Mouse (Mus musculus) embryonic facial prominence, embryonic 13.5 days (tissue): ENCODE results near the gene 6030452D12Rik. TPM values are rescaled to one million over a fixed set of nuclear protein-coding genes. Genes with fewer than 3 reads are reported as not detected.

ENCODE experiments used
- ATAC-seq: fragments of 200-750 bp; cut with Nextera tagmentation; 2 replicates; pipeline ENCODE4 v1.8.0; 2017; ENCODE audit warnings: low read depth; ENCODE audit not compliant: insufficient number of reproducible peaks, insufficient read depth, low FRiP score, low TSS enrichment
- H3K27ac ChIP-seq: fragments of 300-500 bp; sonication (generic); 2 replicates; pipeline ENCODE4 v1.5.1; 2015; ENCODE audit warnings: moderate library complexity, mild to moderate bottlenecking, inconsistent platforms
- H3K27me3 ChIP-seq: fragments of 300-500 bp; sonication (generic); 2 replicates; pipeline ENCODE4 v1.6.1; 2015; ENCODE audit warnings: mild to moderate bottlenecking, inconsistent platforms
- H3K36me3 ChIP-seq: fragments of 300-500 bp; sonication (generic); 2 replicates; pipeline ENCODE4 v1.6.1; 2015; ENCODE audit warnings: mild to moderate bottlenecking, inconsistent platforms
- H3K4me1 ChIP-seq: fragments of 300-500 bp; sonication (generic); 2 replicates; pipeline ENCODE4 v1.6.1; 2015; ENCODE audit warnings: inconsistent platforms
- H3K4me2 ChIP-seq: fragments of 300-500 bp; sonication (generic); 2 replicates; pipeline ENCODE4 v1.6.1; 2015; ENCODE audit warnings: moderate library complexity, mild to moderate bottlenecking, inconsistent platforms
- H3K4me3 ChIP-seq: fragments of 300-500 bp; sonication (generic); 2 replicates; pipeline ENCODE4 v1.5.1; 2015; ENCODE audit warnings: mild to moderate bottlenecking, inconsistent platforms
- H3K9ac ChIP-seq: fragments of 300-500 bp; sonication (generic); 2 replicates; pipeline ENCODE4 v1.6.1; 2015; ENCODE audit warnings: mild to moderate bottlenecking, inconsistent platforms
- H3K9me3 ChIP-seq: fragments of 300-500 bp; sonication (generic); 2 replicates; pipeline ENCODE4 v1.6.1; 2016; ENCODE audit warnings: inconsistent platforms
- WGBS: fragments of 180-500 bp; shearing (Covaris S2); methylation state at CpG from one replicate; pipeline ENCODE4 v1.1.7; 2015; ENCODE audit warnings: mixed read lengths; 5-methylcytosine and 5-hydroxymethylcytosine counted together
- polyA plus RNA-seq: library from polyadenylated mRNA; unstranded; fragments of >200 nt; fragmentation: Nextera tagmentation; extraction: Ambion mirVana; gene quantifications from 2 replicates; pipeline ENCODE4 v1.2.1, GENCODE M21; 2015

6030452D12Rik gene
- polyA plus RNA-seq: not detected in 2 replicates

GRCm38 (mm10) chr8:106500018-106500685, at the start of gene 6030452D12Rik:
6030452D12Rik (plus strand) TSS chr8:106500522.
- no peak within 1 kb of the TSS for H3K4me3 ChIP-seq
- 74% methylated on average over 8 of the region's 8 CpGs for WGBS
- H3K4me1 ChIP-seq: peaks cover 7% of the 10 kb centered on the region
- no peaks in the 10 kb centered on the region for H3K36me3 ChIP-seq
- H3K9me3 ChIP-seq: no peaks in the 10 kb centered on the region
- H3K9ac ChIP-seq: no peak within 1 kb of the TSS
- no peak for ATAC-seq
- no peaks in the 10 kb centered on the region for H3K27me3 ChIP-seq
- no peak within 1 kb of the TSS for H3K4me2 ChIP-seq
- no peak within 1 kb of the TSS for H3K27ac ChIP-seq

GRCm38 (mm10) chr8:106451301-106452085, 48.8 kb upstream of the 6030452D12Rik start:
- WGBS: 62% methylated on average over 6 of the region's 6 CpGs
- H3K9ac ChIP-seq: no peak overlapping the region
- no peak for ATAC-seq
- no peaks in the 10 kb centered on the region for H3K27me3 ChIP-seq
- no peak overlapping the region for H3K27ac ChIP-seq
- no peaks in the 10 kb centered on the region for H3K9me3 ChIP-seq
- no peak overlapping the region for H3K4me2 ChIP-seq
- H3K4me3 ChIP-seq: no peak overlapping the region
- 0 out of 2 replicates have a peak, but pooled peaks cover 4% of the 10 kb centered on the region for H3K4me1 ChIP-seq
- no peaks in the 10 kb centered on the region for H3K36me3 ChIP-seq

DNA sequence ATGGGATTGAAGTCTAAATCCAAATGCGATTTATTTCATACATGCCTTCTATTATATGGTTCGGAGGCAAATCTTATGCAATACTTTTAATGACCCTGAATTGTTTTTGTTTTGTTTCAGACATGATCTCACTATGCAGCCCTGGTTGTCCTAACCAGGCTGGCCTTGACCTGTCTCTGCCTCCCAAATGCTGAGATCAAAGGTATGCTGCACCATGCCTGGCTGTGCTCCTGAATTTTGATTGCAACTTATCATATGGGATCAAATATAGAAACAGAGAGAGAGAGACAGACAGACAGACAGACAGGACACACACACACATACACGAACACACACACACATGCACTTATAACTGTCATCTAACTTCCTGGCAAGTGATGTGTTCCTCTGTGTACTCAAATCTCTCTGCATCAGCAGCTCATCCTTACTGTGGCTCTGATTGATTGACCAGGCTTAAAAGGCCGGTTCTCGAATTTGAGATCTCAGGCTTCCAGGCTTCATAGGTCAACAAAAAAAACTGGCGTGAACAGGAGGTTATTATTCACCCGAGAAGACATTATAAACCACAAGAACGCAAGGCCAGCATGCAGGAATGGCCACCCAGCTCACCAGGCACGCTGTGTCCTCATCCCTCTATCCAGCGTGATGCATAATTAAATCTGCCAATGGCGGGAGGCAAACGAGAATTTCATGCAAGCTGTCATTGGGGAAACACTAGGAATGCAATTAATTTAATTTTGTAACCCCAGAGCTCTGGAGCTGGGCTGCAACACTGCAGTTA, 47.4 kb upstream of the 6030452D12Rik start:
- no peak overlapping the region for H3K4me3 ChIP-seq
- no peak overlapping the region for H3K4me2 ChIP-seq
- H3K36me3 ChIP-seq: no peaks in the 10 kb centered on the region
- H3K27ac ChIP-seq: no peak overlapping the region
- no peak overlapping the region for H3K9ac ChIP-seq
- no peaks in the 10 kb centered on the region for H3K9me3 ChIP-seq
- ATAC-seq: no peak
- no peaks in the 10 kb centered on the region for H3K27me3 ChIP-seq
- WGBS: 62% methylated on average over 12 of the region's 12 CpGs
- 0 out of 2 replicates have a peak, but pooled peaks cover 4% of the 10 kb centered on the region for H3K4me1 ChIP-seq

DNA sequence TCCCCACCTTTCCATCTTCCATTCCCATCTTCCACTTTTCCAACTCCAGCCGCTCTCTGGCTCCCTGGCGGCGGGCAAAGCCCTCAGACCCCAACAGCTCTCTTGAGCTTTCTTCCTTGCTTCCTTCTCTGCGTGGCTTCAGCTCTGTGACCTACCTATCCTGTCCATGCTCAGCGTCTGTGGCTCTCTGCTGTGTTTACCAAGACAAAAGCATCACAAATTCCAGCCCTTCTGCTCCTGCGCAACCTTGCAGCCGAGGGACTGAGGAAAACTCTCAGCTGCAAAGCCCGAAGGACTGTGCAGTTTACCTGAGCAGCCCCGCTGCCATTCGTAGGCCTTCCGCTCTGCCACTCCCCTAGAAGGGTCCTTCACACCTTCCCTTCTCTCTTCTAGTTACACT, 46.3 kb upstream of the 6030452D12Rik start:
- Histone ChIP-seq H3K4me3 (no peak overlapping the region), H3K27ac (no peak overlapping the region), H3K4me1 (0 out of 2 replicates have a peak, but pooled peaks cover 4% of the 10 kb centered on the region), H3K27me3 (no peaks in the 10 kb centered on the region), H3K36me3 (no peaks in the 10 kb centered on the region), H3K9me3 (no peaks in the 10 kb centered on the region), H3K4me2 (no peak overlapping the region), H3K9ac (no peak overlapping the region)
- ATAC-seq: no peak
- WGBS: 76% methylated on average over 11 of the region's 11 CpGs

- ATAC-seq: no peak
- 81% methylated on average over 5 of the region's 5 CpGs for WGBS
- H3K36me3 ChIP-seq: no peaks in the 10 kb centered on the region
- H3K4me3 ChIP-seq: no peak overlapping the region
- no peaks in the 10 kb centered on the region for H3K27me3 ChIP-seq
- no peaks in the 10 kb centered on the region for H3K9me3 ChIP-seq
- H3K9ac ChIP-seq: no peak overlapping the region
- H3K4me1 ChIP-seq: no peaks in the 10 kb centered on the region
- no peak overlapping the region for H3K27ac ChIP-seq
- H3K4me2 ChIP-seq: no peak overlapping the region
These were observed 38.2 kb upstream of the 6030452D12Rik start for GRCm38 (mm10) chr8:106462131-106462530.

DNA sequence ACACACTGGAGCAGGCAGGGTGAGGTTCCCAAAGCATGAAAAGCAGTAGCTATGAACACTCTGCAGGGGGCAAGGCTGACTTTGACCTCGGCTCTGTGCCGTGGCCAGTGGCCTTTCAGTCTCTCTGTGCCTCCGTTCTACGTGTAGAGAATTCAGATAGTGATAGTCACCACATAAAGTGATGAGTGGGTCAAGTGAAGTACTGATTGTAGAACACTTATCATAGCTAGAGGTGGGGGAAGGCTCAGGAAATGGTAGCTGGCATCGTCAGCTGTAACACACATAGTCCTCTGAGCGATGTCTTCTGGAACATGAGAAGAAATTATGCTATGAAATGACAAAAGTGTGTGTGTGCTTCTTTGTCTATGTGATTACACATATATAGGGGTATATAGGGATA, 36.5 kb upstream of the 6030452D12Rik start:
- no peak overlapping the region for H3K9ac ChIP-seq
- H3K27me3 ChIP-seq: no peaks in the 10 kb centered on the region
- WGBS: 89% methylated on average over 6 of the region's 6 CpGs
- no peak overlapping the region for H3K4me3 ChIP-seq
- ATAC-seq: no peak
- H3K27ac ChIP-seq: no peak overlapping the region
- H3K9me3 ChIP-seq: no peaks in the 10 kb centered on the region
- no peaks in the 10 kb centered on the region for H3K36me3 ChIP-seq
- no peak overlapping the region for H3K4me2 ChIP-seq
- H3K4me1 ChIP-seq: no peaks in the 10 kb centered on the region

- Histone ChIP-seq H3K4me1 (peaks cover 5% of the 10 kb centered on the region; the same call in 1 of the 2 replicates), H3K27me3 (no peaks in the 10 kb centered on the region), H3K9ac (no peak overlapping the region), H3K4me3 (no peak overlapping the region), H3K36me3 (no peaks in the 10 kb centered on the region), H3K27ac (no peak overlapping the region), H3K4me2 (no peak overlapping the region), H3K9me3 (no peaks in the 10 kb centered on the region)
- 28% methylated on average over 7 of the region's 7 CpGs for WGBS
- ATAC-seq: peak; percentile 56; the same call in 1 of the 2 replicates
These were observed 30.8 kb upstream of the 6030452D12Rik start for GRCm38 (mm10) chr8:106469485-106469884.

DNA sequence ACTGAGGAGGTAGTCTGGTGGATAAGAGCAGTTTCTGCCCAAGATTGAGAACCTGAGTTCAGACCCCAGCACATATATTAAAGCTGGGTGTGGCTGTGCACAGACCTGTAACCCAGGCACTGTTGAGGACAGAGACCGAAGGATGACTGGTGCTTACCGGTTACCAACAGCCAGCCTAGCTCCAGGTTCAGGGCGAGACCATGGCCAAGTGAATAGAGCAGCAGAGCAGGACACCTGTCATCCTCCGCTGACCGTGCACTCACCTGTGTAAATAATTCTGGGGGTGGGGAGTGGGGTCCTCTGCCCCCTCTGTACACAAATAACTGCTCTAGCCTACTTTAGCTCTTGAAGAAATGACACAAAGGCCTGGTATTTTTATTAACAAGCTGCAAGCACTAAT, 26.3 kb upstream of the 6030452D12Rik start:
- H3K9me3 ChIP-seq: no peaks in the 10 kb centered on the region
- no peak overlapping the region for H3K27ac ChIP-seq
- no peak overlapping the region for H3K4me2 ChIP-seq
- no peaks in the 10 kb centered on the region for H3K27me3 ChIP-seq
- ATAC-seq: no peak
- H3K4me1 ChIP-seq: peaks cover 5% of the 10 kb centered on the region; the same call in 1 of the 2 replicates
- 87% methylated on average over 5 of the region's 5 CpGs for WGBS
- H3K9ac ChIP-seq: no peak overlapping the region
- H3K4me3 ChIP-seq: no peak overlapping the region
- H3K36me3 ChIP-seq: no peaks in the 10 kb centered on the region

DNA sequence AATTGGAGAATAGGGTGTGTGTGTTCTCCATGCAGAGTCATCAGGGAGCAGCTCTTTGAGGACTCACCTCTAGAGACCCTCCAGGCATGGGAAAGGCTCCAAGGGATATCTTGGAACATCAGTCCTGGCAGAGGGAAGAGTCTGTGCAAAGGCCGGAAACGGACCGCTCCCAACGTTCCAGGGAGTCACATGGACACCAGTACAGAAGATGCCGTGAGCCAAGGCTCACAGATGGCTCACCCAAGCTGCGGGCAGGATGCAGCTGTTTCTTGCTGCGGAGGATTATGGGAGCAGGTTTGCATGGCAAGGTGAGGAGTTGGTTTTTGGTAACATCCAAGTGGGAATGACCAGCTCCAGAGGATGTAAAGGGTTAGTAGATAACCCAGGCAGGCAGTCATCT, 3.9 kb downstream of the 6030452D12Rik start:
- H3K9ac ChIP-seq: no peak overlapping the region
- H3K9me3 ChIP-seq: no peaks in the 10 kb centered on the region
- H3K27me3 ChIP-seq: peaks cover 14% of the 10 kb centered on the region
- H3K4me1 ChIP-seq: peaks cover 34% of the 10 kb centered on the region
- no peak for ATAC-seq
- H3K27ac ChIP-seq: no peak overlapping the region
- no peaks in the 10 kb centered on the region for H3K36me3 ChIP-seq
- no peak overlapping the region for H3K4me3 ChIP-seq
- no peak overlapping the region for H3K4me2 ChIP-seq
- WGBS: 88% methylated on average over 7 of the region's 7 CpGs

GRCm38 (mm10) chr8:106505328-106505965, 5.1 kb downstream of the 6030452D12Rik start:
- Histone ChIP-seq H3K9me3 (no peaks in the 10 kb centered on the region), H3K36me3 (no peaks in the 10 kb centered on the region), H3K4me3 (no peak overlapping the region), H3K27me3 (peaks cover 26% of the 10 kb centered on the region), H3K9ac (no peak overlapping the region), H3K4me2 (no peak overlapping the region), H3K27ac (peak overlapping the region; percentile 22), H3K4me1 (peaks cover 35% of the 10 kb centered on the region)
- 52% methylated on average over 10 of the region's 10 CpGs for WGBS
- no peak for ATAC-seq

- H3K27ac ChIP-seq: no peak overlapping the region
These were observed 5.8 kb downstream of the 6030452D12Rik start for GRCm38 (mm10) chr8:106506106-106506505.

More at GRCm38 (mm10) chr8:106506106-106506505, 5.8 kb downstream of the 6030452D12Rik start:
- no peak for ATAC-seq
- Histone ChIP-seq H3K4me1 (peaks cover 42% of the 10 kb centered on the region), H3K9me3 (no peaks in the 10 kb centered on the region), H3K4me3 (no peak overlapping the region), H3K27me3 (peaks cover 33% of the 10 kb centered on the region), H3K36me3 (no peaks in the 10 kb centered on the region), H3K4me2 (no peak overlapping the region), H3K9ac (no peak overlapping the region)
- 90% methylated on average over 1 of the region's 1 CpGs for WGBS
